Mouse (Mus musculus): ENCODE results near the gene Krt10.

Krt10 gene

DNA sequence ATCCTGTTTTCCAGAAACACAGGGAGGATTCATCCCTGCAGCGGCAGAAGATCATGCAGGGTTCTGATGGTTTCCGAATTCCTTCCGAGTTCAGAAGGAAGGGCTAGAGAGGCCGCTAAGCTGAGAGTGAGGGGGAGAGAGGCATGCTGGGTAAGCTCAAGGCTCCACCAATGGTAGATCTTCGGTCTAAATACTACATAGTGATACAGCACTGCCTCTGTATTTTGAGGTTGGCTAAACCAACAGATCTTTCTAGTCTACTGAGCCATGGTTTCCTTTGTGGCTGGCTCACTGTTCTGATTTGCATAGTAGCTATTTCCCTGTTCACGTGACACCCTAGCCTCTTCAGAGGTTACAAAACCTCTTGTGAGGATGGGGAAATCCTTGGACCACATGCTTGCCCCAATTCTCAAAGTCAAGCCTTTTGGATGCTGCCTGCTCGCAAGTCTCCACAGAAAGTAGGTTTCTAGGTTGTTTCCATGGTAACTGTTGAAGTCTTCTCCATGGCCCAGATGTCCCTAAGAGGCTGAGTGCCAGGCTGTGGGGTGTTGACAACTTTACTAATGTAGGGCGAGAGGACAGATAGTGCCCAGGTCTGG, 19.2 kb downstream of the Krt10 start:
- DNase-seq (ENCODE audit: low spot score in 2 of 2): no peak

DNA sequence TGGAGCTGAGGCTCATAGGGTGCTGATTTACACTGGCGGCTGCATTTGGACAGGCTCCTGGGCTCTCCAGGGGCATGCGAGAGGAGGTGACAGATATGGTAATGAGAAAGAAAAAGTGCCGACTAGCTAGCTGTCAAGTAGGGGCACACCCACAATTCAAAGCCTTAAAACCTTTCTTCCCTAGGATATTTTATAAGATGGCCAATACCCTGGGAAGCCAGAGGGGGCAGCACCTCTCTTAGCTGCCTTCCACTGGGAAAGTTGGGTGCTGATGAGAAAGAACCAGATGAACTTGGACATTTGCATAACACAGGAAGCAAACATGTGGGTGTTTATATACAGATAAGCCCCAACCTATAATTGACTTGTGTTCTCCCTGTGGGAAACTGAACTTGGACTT, 19.9 kb downstream of the Krt10 start:
- no peak for DNase-seq (ENCODE audit: low spot score in 2 of 2)

DNA sequence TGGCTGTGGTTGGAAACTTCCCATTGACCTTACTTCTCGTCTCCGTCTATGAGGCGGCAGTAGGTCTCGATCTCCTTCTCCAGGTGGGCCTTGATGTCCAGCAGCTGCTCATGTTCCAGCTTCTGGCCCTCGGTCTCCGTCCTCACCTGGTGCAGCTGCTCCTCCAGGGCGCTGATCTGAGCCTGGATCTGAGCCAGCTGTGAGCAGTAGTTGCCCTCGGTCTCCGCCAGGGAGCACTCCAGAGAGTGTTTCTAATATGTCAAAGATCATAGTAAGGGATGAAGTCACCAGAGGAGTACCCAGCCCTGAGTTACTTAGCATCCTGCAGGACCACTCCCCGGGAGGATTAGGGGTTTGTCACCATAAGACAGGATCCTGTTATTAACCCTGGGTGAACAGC, 22.4 kb downstream of the Krt10 start:
- no peak for DNase-seq (ENCODE audit: low spot score in 2 of 2)

DNA sequence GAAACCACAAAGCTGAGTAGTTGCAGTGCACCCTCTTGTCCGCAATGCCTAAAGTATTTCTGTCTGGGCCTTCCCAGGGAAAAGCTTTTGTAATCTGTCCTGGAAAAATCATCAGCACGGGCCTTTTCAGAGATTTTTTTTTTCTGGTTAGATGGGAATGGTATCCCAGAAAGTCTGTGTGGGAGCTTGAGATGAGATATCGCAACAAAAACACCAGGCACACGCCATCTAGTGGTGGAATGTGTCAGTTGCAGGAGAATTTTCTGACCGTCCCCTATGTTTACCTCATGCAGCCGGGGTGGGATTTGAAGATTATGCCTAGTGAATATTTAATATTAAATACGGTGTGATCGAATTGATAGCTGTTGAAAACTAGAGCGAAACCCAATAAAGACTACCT, 24.8 kb downstream of the Krt10 start:
- no peak for DNase-seq (ENCODE audit: low spot score in 2 of 2)

DNA sequence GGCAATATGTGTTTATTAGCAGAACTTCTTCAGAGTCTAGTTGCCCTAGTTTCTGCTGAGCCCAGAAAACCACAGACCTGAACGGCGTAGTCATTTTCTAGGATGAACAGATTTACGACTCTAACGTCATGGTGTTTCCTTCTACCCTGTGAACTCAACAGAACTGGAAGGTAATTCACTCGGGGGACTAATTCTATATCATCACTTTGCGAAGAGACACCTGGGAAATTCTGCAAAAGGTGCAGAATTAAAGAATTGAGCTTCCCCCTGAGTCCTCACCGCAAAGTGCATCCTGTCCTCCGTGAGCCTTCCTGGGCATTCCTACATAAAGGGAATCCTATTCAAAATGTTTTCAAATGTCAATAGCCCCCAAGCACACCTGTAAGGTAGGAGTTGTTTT, 27.7 kb downstream of the Krt10 start:
- DNase-seq (ENCODE audit: low spot score in 2 of 2): no peak

DNA sequence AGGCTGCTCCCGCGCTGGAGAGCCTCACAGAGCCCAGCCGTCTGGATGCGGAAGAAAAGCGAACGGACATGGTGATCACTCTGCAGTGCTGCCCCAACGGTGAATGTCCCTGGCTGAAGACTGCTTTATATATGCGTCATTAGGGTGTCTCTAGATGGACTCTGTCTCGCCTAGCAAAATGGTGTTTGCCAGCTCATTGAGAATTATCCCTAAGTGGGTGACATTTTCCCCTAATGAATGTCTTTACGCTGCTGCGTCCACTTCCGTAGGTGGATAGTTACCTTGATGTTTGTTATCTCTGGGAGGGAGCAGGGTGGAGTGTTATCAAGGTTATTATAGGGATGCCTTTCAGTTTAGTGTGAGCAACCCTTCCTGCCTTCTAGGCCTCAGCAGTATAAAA, 38.2 kb downstream of the Krt10 start, which contains the start of gene Krt27:
Gene Krt27, minus strand, starts transcription at position 101 of the 400 bp plus-strand sequence.
- DNase-seq (ENCODE audit: low spot score in 2 of 2): no peak

DNA sequence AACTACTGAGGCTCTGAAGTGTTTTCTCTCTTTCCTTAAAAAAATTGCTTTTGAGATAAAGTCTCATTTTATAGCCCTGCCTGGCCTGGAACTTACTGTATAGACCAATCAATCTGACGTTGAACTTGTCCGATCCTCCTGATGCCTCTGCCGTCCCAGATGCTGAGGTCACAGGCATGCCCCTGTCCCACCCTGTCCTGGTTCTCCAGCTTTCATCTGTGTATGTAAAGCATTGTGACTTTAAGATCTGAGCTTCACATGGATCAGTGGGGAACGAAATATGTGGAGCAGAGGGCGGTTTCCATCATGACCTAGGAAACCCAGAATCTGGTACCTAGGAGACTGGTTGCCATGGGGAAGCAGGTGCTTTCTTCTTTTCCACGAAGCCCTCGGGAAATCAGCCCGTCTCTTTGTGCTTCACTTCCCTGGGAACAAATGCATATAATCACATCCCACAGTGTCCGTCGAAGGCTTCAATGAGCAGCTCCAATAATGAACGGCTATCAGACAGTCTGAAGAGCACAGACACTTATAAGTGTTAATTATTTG, 49.8 kb downstream of the Krt10 start:
- DNase-seq (ENCODE audit: low spot score in 2 of 2): no peak

DNA sequence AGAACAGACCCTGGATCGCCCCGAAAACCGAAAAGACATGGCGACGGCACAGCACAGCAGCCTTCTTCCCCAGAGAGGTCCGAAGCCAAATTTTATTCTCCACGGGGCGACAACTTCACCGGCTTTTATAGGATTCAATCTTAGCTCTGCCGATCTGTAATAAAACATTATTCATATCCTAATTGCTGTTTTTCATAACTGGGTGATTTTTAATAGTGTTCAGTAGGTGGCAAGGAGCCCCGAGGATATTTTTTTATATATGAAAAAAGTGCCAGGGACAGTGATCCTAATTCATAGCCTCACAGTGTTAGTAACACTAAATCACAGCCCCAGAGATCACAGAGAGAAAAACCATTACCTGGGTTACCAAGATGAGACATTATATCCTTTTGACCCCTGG, 51.3 kb downstream of the Krt10 start, which contains the start of gene Krt26:
Gene Krt26, minus strand, starts transcription at position 101 of the 400 bp plus-strand sequence.
- DNase-seq (ENCODE audit: low spot score in 2 of 2): no peak
